Mouse (Mus musculus): ENCODE measurements around the gene Peli2. TPM values are rescaled to one million over a fixed set of nuclear protein-coding genes. Genes with fewer than 3 reads are reported as not detected.

Gene Peli2
- polyA plus RNA-seq, 1 experiment from 2014 or later, result 7.3 TPM

DNA sequence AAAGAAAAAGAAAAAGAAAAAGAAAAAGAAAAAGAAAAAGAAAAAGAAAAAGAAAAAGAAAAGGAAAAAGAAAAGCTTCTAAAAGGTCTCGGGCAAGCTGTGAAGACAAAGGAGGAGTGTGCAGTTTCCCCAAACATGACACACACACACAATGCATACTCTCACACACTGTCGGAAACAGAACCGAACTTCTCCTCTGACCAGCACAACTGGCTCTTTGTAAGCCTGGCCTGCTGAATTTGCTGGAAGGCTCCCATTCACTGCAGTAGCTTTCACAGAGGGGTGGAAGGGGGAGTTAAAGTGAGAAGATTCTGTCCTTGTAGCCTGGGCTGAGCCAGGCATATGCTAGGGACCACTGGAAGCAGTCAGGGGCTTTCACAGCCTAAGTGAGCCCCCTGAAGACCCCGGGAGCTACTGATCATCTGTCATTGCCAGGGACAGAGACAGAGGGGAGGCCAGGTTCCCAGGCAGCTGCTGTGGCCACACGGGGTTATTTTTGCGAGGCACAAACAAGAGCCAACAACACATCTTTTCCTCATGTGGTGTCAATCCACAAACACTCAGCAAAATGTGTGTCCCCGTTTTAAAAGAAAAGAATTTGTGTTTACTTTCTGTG is 33.8 kb upstream of the Peli2 start:
- DNase-seq (ENCODE audit: low spot score) (no peak), ATAC-seq (replicated peaks; ENCODE audit: low FRiP score, low read depth) (no peak)
- Histone ChIP-seq H3K4me2 (ENCODE audit: low read length) (no peak overlapping the region), H3K9me3 (replicated peaks; ENCODE audit: low read length) (no peaks in the 10 kb centered on the region), H3K27me3 (ENCODE audit: insufficient read depth, low read length) (no peaks in the 10 kb centered on the region), H3K4me3 (replicated peaks; ENCODE audit: low read depth, low read length) (no peak overlapping the region), H3K4me1 (replicated peaks; ENCODE audit: insufficient read depth, low read length) (no peaks in the 10 kb centered on the region), H3K36me3 (ENCODE audit: insufficient read depth, low read length) (no peaks in the 10 kb centered on the region), H3K9ac (ENCODE audit: low read depth, low read length) (no peak overlapping the region), H3K27ac (no peak overlapping the region)
- TF ChIP-seq CTCF (IDR thresholded peaks at IDR 0.05; ENCODE audit: low read depth), result no peak
- 54% methylated on average over 7 of the region's 7 CpGs for WGBS

DNA sequence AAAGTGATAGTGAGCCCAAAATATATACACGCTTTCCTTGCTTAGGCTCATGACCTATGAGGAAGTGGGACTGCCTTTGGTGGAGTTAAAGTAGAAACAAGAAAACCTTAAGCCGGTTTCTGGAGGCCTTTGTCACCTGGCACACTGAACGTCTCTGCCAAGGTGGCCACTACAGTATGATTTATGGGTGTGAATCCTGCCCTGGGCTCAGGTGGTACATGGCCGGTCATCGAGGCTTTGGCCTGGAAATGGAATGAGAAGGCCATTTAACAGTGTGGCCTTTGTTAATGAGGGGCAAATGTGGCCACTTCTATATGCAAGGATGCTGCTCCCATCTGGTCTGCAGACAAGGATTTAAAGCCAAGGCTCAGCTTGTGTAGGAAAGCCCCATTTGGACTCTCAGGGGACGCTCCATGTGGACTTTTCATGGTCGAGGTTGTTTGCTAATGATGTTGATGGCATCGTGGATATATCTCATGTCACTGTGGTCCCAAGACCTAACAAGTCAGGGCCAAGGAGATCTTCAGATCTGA is 33.3 kb upstream of the Peli2 start:
- ATAC-seq (replicated peaks; ENCODE audit: low FRiP score, low read depth) (no peak), DNase-seq (ENCODE audit: low spot score) (no peak)
- Histone ChIP-seq H3K27ac (no peak overlapping the region), H3K27me3 (ENCODE audit: insufficient read depth, low read length) (no peaks in the 10 kb centered on the region), H3K9ac (ENCODE audit: low read depth, low read length) (no peak overlapping the region), H3K4me2 (ENCODE audit: low read length) (no peak overlapping the region), H3K4me1 (replicated peaks; ENCODE audit: insufficient read depth, low read length) (no peaks in the 10 kb centered on the region), H3K36me3 (ENCODE audit: insufficient read depth, low read length) (no peaks in the 10 kb centered on the region), H3K9me3 (replicated peaks; ENCODE audit: low read length) (no peaks in the 10 kb centered on the region), H3K4me3 (replicated peaks; ENCODE audit: low read depth, low read length) (no peak overlapping the region)
- no peak for TF ChIP-seq CTCF (IDR thresholded peaks at IDR 0.05; ENCODE audit: low read depth)
- WGBS, result 64% methylated on average over 8 of the region's 8 CpGs

DNA sequence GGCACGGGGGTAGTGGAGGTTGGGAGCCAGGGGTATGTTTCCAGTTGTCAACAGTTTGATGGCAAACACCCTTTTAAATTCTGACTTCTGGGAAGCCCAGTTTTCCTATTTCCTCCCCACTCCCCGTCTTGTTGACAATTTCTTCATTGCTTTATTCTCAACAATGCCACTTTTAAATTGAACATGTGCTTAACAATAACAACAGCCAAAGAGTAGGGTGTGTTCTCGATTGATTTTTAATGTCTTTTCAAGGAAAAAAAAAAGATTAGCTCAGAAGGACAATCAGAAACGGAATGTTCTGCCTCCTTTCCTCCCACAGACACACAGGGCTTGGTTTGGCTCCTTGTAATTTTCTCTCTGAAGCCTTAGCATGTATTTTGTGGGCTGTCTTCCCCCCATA is 30.2 kb upstream of the Peli2 start:
- WGBS, result 31% methylated on average over 4 of the region's 4 CpGs
- no peak overlapping the region for H3K27ac ChIP-seq
- H3K36me3 ChIP-seq (ENCODE audit: insufficient read depth, low read length), result no peaks in the 10 kb centered on the region
- ATAC-seq (replicated peaks; ENCODE audit: low FRiP score, low read depth) (no peak), DNase-seq (ENCODE audit: low spot score) (no peak)
- no peaks in the 10 kb centered on the region for H3K4me1 ChIP-seq (replicated peaks; ENCODE audit: insufficient read depth, low read length)
- TF ChIP-seq CTCF (IDR thresholded peaks at IDR 0.05; ENCODE audit: low read depth), result no peak
- H3K27me3 ChIP-seq (ENCODE audit: insufficient read depth, low read length), result no peaks in the 10 kb centered on the region
- H3K4me2 ChIP-seq (ENCODE audit: low read length), result no peak overlapping the region
- H3K9ac ChIP-seq (ENCODE audit: low read depth, low read length), result no peak overlapping the region
- no peaks in the 10 kb centered on the region for H3K9me3 ChIP-seq (replicated peaks; ENCODE audit: low read length)
- H3K4me3 ChIP-seq (replicated peaks; ENCODE audit: low read depth, low read length), result no peak overlapping the region

- Histone ChIP-seq H3K36me3 (ENCODE audit: insufficient read depth, low read length) (no peaks in the 10 kb centered on the region), H3K27me3 (ENCODE audit: insufficient read depth, low read length) (no peaks in the 10 kb centered on the region), H3K9me3 (replicated peaks; ENCODE audit: low read length) (no peaks in the 10 kb centered on the region), H3K27ac (no peak overlapping the region), H3K4me1 (replicated peaks; ENCODE audit: insufficient read depth, low read length) (no peaks in the 10 kb centered on the region), H3K4me2 (ENCODE audit: low read length) (no peak overlapping the region), H3K9ac (ENCODE audit: low read depth, low read length) (no peak overlapping the region), H3K4me3 (replicated peaks; ENCODE audit: low read depth, low read length) (no peak overlapping the region)
- no peak for ATAC-seq (replicated peaks; ENCODE audit: low FRiP score, low read depth)
- WGBS, result 92% methylated on average over 8 of the region's 8 CpGs
- DNase-seq (ENCODE audit: low spot score), result no peak
- no peak for TF ChIP-seq CTCF (IDR thresholded peaks at IDR 0.05; ENCODE audit: low read depth)
Observed at GRCm38 (mm10) chr14:48091160-48091559, 29.5 kb upstream of the Peli2 start.

- ATAC-seq (replicated peaks; ENCODE audit: low FRiP score, low read depth) (no peak), DNase-seq (ENCODE audit: low spot score) (no peak)
- TF ChIP-seq CTCF (IDR thresholded peaks at IDR 0.05; ENCODE audit: low read depth), result no peak
- H3K27me3 ChIP-seq (ENCODE audit: insufficient read depth, low read length), result no peaks in the 10 kb centered on the region
- 54% methylated on average over 6 of the region's 6 CpGs for WGBS
- H3K27ac ChIP-seq, result no peak overlapping the region
- H3K9ac ChIP-seq (ENCODE audit: low read depth, low read length), result no peak overlapping the region
- H3K4me2 ChIP-seq (ENCODE audit: low read length), result no peak overlapping the region
- H3K4me1 ChIP-seq (replicated peaks; ENCODE audit: insufficient read depth, low read length), result no peaks in the 10 kb centered on the region
- H3K36me3 ChIP-seq (ENCODE audit: insufficient read depth, low read length), result no peaks in the 10 kb centered on the region
- no peaks in the 10 kb centered on the region for H3K9me3 ChIP-seq (replicated peaks; ENCODE audit: low read length)
- no peak overlapping the region for H3K4me3 ChIP-seq (replicated peaks; ENCODE audit: low read depth, low read length)
Observed at GRCm38 (mm10) chr14:48098253-48098652, 22.4 kb upstream of the Peli2 start.

DNA sequence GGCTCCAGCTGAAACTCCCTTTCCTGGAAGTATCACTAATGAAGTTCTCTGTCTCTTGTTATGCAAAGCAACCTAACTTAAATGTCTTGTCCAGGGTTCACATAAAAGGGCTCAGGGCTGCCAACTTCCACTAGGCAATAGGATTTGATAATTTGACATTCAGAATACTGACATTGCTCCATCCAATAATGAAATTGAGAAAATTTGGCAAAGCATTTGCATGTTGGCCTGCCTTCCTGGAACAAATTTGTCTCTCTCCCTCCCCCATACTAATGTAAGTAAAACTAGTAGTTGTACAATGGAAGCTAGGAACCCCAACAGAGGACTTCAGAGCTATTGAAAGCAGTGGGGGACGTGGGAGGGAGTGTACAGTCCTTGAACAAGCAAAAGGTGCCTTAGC is 21.3 kb upstream of the Peli2 start:
- H3K36me3 ChIP-seq (ENCODE audit: insufficient read depth, low read length), result no peaks in the 10 kb centered on the region
- H3K9ac ChIP-seq (ENCODE audit: low read depth, low read length), result no peak overlapping the region
- WGBS, result 45% methylated on average over 1 of the region's 1 CpGs
- TF ChIP-seq CTCF (IDR thresholded peaks at IDR 0.05; ENCODE audit: low read depth), result no peak
- no peak overlapping the region for H3K4me3 ChIP-seq (replicated peaks; ENCODE audit: low read depth, low read length)
- no peak overlapping the region for H3K4me2 ChIP-seq (ENCODE audit: low read length)
- H3K4me1 ChIP-seq (replicated peaks; ENCODE audit: insufficient read depth, low read length), result no peaks in the 10 kb centered on the region
- no peaks in the 10 kb centered on the region for H3K9me3 ChIP-seq (replicated peaks; ENCODE audit: low read length)
- no peaks in the 10 kb centered on the region for H3K27me3 ChIP-seq (ENCODE audit: insufficient read depth, low read length)
- no peak for ATAC-seq (replicated peaks; ENCODE audit: low FRiP score, low read depth)
- no peak overlapping the region for H3K27ac ChIP-seq
- DNase-seq (ENCODE audit: low spot score), result no peak

DNA sequence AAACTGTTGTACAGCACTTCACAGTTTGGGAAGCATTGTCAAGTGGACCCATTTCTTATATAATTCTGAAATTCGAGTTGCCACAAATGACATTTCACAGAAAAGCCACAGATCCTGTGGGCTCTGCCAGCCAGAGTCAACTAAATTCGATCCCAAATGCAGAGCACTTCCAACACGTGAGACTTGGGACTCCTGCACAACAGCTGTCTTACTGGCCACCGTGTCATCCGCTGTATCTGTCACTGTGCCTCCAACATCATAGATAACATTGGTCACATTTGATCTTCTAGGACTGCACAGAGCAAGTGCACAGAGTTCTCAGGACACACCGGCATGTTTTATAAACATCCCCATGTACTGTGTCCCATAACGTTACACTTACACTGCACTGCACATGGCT is 14.2 kb upstream of the Peli2 start:
- TF ChIP-seq CTCF (IDR thresholded peaks at IDR 0.05; ENCODE audit: low read depth), result no peak
- H3K9me3 ChIP-seq (replicated peaks; ENCODE audit: low read length), result no peaks in the 10 kb centered on the region
- DNase-seq (ENCODE audit: low spot score) (no peak), ATAC-seq (replicated peaks; ENCODE audit: low FRiP score, low read depth) (no peak)
- H3K4me1 ChIP-seq (replicated peaks; ENCODE audit: insufficient read depth, low read length), result no peaks in the 10 kb centered on the region
- no peaks in the 10 kb centered on the region for H3K36me3 ChIP-seq (ENCODE audit: insufficient read depth, low read length)
- no peaks in the 10 kb centered on the region for H3K27me3 ChIP-seq (ENCODE audit: insufficient read depth, low read length)
- 77% methylated on average over 7 of the region's 7 CpGs for WGBS
- no peak overlapping the region for H3K27ac ChIP-seq
- H3K9ac ChIP-seq (ENCODE audit: low read depth, low read length), result no peak overlapping the region
- H3K4me3 ChIP-seq (replicated peaks; ENCODE audit: low read depth, low read length), result no peak overlapping the region
- H3K4me2 ChIP-seq (ENCODE audit: low read length), result no peak overlapping the region
